Mouse (Mus musculus): ENCODE data around the gene Nutf2.

GRCm38 (mm10) chr8:105819659-105820058 lies 40.7 kb upstream of the Nutf2 start:
- TF ChIP-seq CTCF (IDR thresholded peaks at IDR 0.05; ENCODE audit: extremely low read depth, insufficient read length, insufficient replicate concordance, low read depth, low read length): no peak
- TF ChIP-seq POLR2A (IDR thresholded peaks at IDR 0.05; ENCODE audit: low read depth, low read length): no peak

All from small intestine, adult 2 months (tissue).